Mouse (Mus musculus): ENCODE data around the gene Tacc2.

DNA sequence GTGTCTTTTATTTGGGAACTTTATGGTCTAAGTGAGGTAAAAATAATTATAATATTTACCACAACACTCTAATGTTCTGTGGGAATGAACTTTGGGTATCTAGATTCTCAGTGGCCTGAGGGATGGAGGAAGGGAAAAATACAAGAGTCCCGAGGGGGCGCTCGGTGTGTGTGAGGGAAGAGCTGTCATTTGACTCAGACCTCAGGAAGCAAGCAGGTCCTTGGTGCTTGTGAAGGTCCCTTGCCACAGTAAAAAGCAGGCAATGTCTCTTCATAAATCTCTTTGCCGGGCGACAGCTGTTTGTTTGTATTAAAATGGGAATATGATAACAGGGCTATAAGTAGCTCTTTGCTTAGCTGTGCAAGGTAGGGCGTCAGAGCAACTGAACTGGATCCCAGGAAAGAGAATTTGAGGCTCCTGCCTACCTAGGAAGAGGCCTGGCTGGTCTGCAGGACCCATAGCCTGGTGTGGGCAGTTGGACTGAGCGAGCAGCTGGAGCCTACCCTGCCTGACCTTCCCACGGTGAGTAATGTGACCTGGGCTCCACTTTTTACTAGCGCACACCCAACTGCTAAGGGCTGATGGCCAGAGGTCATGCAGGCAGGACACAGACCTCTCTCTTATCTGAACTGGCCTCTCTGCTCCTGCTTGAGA, 8.3 kb upstream of the Tacc2 start:
- TF ChIP-seq CTCF (IDR thresholded peaks at IDR 0.05; ENCODE audit: low read depth, low read length) (no peak), POLR2A (IDR thresholded peaks at IDR 0.05; ENCODE audit: insufficient read depth, low read length) (no peak)

All from ES-Bruce4 (cell line).